Mouse (Mus musculus) thymus, postnatal 4 days (tissue): ENCODE measurements around the gene Gm10320.

Experiments used
- DNase-seq: peaks from one replicate; pipeline ENCODE4 v3.0.0; 2021

The Gm10320 gene

GRCm38 (mm10) chr13:98491909-98492308 is at the start of gene Gm10320:
Gene Gm10320 (minus strand): TSS chr13:98492001.
- DNase-seq: no peak

- no peak for DNase-seq
These were observed 49.8 kb upstream of the Gm10320 start for GRCm38 (mm10) chr13:98541601-98542000.

GRCm38 (mm10) chr13:98540206-98540605 is 48.4 kb upstream of the Gm10320 start:
- DNase-seq: no peak

- DNase-seq: no peak
These were observed 47.5 kb upstream of the Gm10320 start for GRCm38 (mm10) chr13:98539311-98539710.

- no peak for DNase-seq
These were observed 46.8 kb upstream of the Gm10320 start for GRCm38 (mm10) chr13:98538587-98538986.

- DNase-seq: no peak
These were observed 43.1 kb upstream of the Gm10320 start for GRCm38 (mm10) chr13:98534913-98535262.

- DNase-seq: no peak
These were observed 42.5 kb upstream of the Gm10320 start for GRCm38 (mm10) chr13:98534190-98534912.

GRCm38 (mm10) chr13:98533415-98533814 is 41.6 kb upstream of the Gm10320 start:
- no peak for DNase-seq

- no peak for DNase-seq
These were observed 41.0 kb upstream of the Gm10320 start for GRCm38 (mm10) chr13:98532699-98533375.

- no peak for DNase-seq
These were observed 40.2 kb upstream of the Gm10320 start for GRCm38 (mm10) chr13:98531976-98532375.

GRCm38 (mm10) chr13:98531306-98531705 is 39.5 kb upstream of the Gm10320 start:
- DNase-seq: no peak

GRCm38 (mm10) chr13:98523719-98524316 is 32.0 kb upstream of the Gm10320 start:
- DNase-seq: no peak

GRCm38 (mm10) chr13:98518341-98518740 is 26.5 kb upstream of the Gm10320 start:
- DNase-seq: no peak

GRCm38 (mm10) chr13:98517666-98518065 is 25.9 kb upstream of the Gm10320 start:
- DNase-seq: no peak

- DNase-seq: no peak
These were observed 25.2 kb upstream of the Gm10320 start for GRCm38 (mm10) chr13:98516985-98517384.

GRCm38 (mm10) chr13:98512066-98512465 is 20.3 kb upstream of the Gm10320 start:
- no peak for DNase-seq

GRCm38 (mm10) chr13:98507656-98508055 is 15.9 kb upstream of the Gm10320 start:
- no peak for DNase-seq

- DNase-seq: no peak
These were observed 14.7 kb upstream of the Gm10320 start for GRCm38 (mm10) chr13:98506496-98506895.

GRCm38 (mm10) chr13:98505989-98506388 is 14.2 kb upstream of the Gm10320 start:
- DNase-seq: no peak

GRCm38 (mm10) chr13:98505489-98505857 is 13.7 kb upstream of the Gm10320 start:
- no peak for DNase-seq

- peak; percentile 14 for DNase-seq
These were observed 13.1 kb upstream of the Gm10320 start for GRCm38 (mm10) chr13:98504661-98505488.

GRCm38 (mm10) chr13:98504181-98504660 is 12.4 kb upstream of the Gm10320 start:
- DNase-seq: no peak

GRCm38 (mm10) chr13:98503601-98504000 is 11.8 kb upstream of the Gm10320 start:
- DNase-seq: no peak
